Mouse (Mus musculus) heart, postnatal 10 days (tissue): ENCODE measurements around the gene Zfp628. TPM values are rescaled to one million over a fixed set of nuclear protein-coding genes. Genes with fewer than 3 reads are reported as not detected.

Experiments used
- DNase-seq, 2 experiments: peaks; one replicate each; pipeline ENCODE4 v3.0.0; 2021
- intact Hi-C: fragments of 180-260 bp; cut with DNase I; formaldehyde crosslinking; loops from one replicate; pipeline ENCODE4 v1.15.1; 2025
- total RNA-seq, 2 experiments: library from RNA; stranded (reverse); gene quantifications; 2 replicates each; pipeline ENCODE4 v1.2.3; 2021

The Zfp628 gene
- total RNA-seq, 2 experiments from 2014 or later: 11.8 to 13.8 TPM

- intact Hi-C loops: no loop called here
- no peak for DNase-seq
These were observed 19.3 kb downstream of the Zfp628 start for GRCm38 (mm10) chr7:4934160-4934914.

DNA sequence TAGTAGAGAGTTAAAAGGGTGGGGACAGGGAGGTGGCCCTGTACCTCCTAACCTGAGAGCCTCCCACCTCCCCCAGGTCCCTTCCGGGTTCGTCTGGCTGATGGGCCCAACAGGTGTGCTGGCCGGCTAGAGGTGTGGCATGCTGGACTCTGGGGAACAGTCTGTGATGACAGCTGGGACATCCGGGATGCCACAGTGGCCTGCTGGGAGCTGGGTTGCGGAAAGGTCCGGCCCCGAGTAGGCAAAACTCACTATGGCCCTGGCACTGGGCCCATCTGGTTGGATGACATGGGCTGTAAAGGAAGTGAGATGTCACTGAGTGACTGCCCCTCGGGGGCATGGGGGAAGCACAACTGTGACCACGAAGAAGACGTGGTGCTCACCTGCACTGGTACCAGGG is 21.8 kb downstream of the Zfp628 start:
- no peak for DNase-seq
- intact Hi-C loops: no loop called here

DNA sequence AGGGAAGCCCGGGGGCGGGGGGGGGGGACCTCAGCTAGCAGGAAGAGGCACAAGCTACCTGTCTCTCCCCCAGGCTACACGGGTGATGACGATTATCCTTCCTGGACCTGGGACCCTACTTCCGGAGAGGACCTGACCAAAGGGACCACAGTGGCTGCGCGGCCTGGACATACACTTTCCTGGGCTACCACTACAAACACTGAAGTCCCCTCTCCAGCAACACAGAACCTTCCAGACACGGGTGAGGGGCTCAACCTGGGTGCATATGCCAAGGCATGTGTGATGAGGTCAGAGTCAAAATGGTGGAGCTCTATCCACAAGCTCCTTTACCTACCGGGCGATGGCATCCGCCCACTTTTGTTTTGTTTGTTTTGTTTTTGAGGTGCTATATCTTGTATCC is 22.4 kb downstream of the Zfp628 start:
- intact Hi-C loops: no loop called here
- DNase-seq: no peak

- intact Hi-C loops: loop anchor here (2.0 kb wide), 1 partner anchor 72 kb away; no protein-coding TSS in a partner anchor
- peak; percentile 77 to 84 for DNase-seq
These were observed 23.4 kb downstream of the Zfp628 start for GRCm38 (mm10) chr7:4938456-4938855.

GRCm38 (mm10) chr7:4940068-4940479 is 25.1 kb downstream of the Zfp628 start:
- peak; percentile 83 to 92 for DNase-seq

DNA sequence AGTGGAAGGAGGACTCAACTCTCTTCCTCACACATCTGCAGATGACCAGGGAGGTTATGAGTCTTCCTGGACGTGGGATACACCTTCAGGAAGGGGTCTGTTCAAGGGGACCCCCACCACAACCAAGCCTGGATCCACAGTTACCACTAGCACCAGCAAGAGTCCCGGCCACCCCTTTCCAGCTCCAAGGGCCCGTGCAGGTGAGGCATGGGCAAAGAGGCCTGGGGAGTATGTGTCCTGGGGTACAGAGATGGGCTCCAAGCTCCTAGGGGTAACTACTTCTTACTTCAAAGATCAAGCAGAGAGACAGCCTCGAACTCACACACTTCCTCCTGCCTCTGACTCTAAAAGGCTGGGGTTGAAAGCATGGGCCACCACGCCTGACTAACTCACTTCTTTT is 27.7 kb downstream of the Zfp628 start:
- intact Hi-C loops: loop anchor here (1.0 to 5.0 kb wide), 4 partner anchors 21 to 185 kb away; partner anchors contain the start of gene Rasl2-9

More at GRCm38 (mm10) chr7:4940068-4940479, 25.1 kb downstream of the Zfp628 start:
- intact Hi-C loops: loop anchor here (1.0 to 5.0 kb wide), 5 partner anchors 29 to 383 kb away; partner anchors contain the start of gene Rasl2-9

GRCm38 (mm10) chr7:4943223-4943815 is 28.3 kb downstream of the Zfp628 start:
- DNase-seq: peak; percentile 94 to 97
- intact Hi-C loops: loop anchor here (1.0 to 5.0 kb wide), 4 partner anchors 20 to 184 kb away; partner anchors contain the start of gene Rasl2-9

More for the DNA sequence above, 27.7 kb downstream of the Zfp628 start:
- DNase-seq: no peak

DNA sequence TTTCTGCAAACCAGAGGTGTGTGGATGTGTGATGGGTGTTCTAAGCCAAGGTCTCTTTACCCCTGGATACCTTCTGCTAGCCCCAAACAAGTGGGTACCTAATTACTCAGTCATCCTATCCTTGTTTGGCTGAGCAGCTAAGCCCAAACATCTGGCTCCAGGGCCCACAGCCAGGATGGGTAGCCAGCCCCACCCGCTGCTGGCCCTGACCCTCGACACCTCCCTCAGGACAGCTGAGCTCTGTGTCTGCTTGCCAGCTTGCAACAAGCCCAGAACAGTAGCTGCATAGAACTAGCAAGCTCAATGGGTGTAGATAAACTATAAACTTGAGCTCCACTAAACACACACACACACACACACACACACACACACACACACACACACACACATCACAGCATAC is 32.8 kb downstream of the Zfp628 start:
- intact Hi-C loops: no loop called here
- DNase-seq: peak; percentile 72 to 74

DNA sequence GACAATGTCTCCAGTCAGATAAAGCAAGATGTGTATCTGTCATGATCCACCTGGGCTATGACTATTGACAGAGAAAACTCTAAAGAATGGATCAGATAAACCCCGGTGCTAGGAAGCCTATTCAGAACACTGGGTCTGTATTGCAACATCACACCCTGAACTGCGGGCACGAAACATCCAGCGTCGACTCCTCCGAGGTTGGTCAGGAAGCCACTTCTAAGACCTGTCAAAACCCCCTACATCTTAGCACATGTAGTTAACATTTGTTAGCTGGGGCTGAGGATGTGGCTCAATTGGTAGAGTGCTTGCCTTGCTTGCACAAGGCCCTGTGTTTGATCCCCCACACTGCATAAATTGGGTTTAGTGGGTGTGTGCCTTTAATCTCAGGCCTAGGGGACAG is 33.4 kb downstream of the Zfp628 start:
- intact Hi-C loops: no loop called here
- no peak for DNase-seq

- peak; percentile 60 to 67 for DNase-seq
These were observed 35.7 kb downstream of the Zfp628 start for GRCm38 (mm10) chr7:4950561-4951342.

DNA sequence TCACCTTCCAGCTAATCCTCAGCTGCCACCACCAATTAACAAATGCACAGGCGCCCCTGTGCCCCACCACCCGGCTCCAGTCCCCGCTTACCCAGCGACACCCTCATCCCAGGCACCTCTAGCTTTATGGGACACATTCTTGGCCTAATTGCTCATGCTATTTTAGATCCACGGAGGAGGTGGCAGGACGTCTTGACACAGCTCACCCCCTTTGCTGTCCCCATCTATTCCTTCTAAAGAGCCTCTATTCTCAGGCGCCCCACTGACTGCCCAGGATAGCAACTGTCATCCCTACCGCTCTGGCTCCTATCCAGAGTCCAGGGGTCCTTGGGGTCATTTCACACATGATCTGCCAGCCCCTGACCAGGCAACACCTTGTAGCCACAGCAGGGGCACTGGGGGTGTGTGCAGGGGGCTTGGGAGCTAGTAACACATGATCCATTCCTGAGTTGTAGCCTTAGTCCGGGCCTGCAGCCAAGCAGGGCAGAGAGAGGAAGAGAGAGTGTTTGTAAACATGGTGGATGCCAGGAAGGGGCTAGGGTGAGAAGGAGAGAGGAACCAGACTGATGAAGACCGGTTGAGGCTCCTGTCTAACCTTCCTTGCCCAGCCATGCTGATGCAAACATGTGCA is 38.9 kb downstream of the Zfp628 start:
- DNase-seq: peak; percentile 46 to 47
- intact Hi-C loops: no loop called here

More at GRCm38 (mm10) chr7:4950561-4951342, 35.7 kb downstream of the Zfp628 start:
- intact Hi-C loops: no loop called here

DNA sequence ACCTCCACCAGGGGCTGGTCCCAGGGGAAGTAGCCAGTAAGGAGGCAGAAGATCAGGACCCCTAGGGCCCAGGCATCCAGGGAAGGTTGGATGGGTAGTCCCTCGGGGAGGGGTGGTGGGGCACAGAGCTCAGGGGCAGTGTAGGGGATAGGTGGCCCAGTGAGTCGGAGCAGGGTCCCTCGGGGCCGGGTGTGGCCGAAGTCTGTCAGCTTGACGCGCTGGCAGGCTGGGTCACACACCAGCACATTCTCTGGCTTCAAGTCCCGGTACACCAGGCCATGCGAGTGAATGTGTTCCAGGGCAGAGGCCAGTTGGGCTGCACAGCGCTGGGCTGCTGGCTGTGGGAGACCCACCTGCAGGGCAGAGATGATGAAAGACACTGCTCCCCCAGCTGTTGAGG is 42.3 kb downstream of the Zfp628 start:
- intact Hi-C loops: no loop called here
- no peak for DNase-seq

DNA sequence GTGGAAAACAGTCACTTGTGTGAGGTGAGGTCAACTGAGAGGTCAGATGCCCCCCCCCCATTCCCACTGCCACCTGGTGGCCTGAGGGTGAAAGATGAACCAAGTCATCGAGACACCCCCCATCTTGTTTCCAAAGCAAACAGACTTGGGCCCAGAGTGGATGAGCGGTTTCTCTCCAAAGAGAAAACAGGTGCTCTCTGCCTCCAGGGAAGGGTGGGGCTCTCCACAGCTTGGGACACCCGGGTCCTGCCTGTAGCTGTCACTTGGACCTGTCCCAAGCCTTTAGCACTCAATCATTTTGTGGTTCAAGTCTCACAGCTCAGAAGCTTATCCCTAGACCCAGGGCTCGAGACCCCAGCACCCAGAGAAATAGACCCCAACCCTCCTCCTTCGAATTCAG is 48.5 kb downstream of the Zfp628 start:
- DNase-seq: no peak
- intact Hi-C loops: loop anchor here (1.0 kb wide), 1 partner anchor 20 kb away; no protein-coding TSS in a partner anchor

DNA sequence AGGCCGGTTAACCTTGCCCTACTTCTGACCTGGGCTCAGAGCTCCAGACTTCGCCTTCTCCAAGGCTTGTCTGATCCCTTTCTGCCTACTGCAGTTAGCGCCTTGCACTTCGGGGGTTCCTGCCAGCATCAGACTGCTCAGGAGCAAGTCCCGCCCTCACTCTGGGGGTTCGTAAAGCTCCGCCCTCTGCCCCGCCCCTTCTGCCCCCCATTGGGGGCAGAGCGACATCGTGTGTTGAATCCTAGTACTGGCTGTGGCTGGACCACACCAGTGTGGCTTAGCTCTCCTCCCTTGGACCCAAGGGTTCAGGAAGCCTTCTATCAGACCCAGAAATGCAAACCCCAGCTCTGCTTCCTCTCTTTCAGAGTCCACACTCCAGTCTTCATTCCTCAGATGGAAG is 49.3 kb downstream of the Zfp628 start, which contains the start of gene Sbk2:
Gene Sbk2 (minus strand): TSS at position 135 of the 400 bp plus-strand sequence.
- intact Hi-C loops: no loop called here
- peak; percentile 85 to 91 for DNase-seq

GRCm38 (mm10) chr7:4964988-4965387 is 50.0 kb downstream of the Zfp628 start:
- intact Hi-C loops: no loop called here
- DNase-seq: no peak

DNA sequence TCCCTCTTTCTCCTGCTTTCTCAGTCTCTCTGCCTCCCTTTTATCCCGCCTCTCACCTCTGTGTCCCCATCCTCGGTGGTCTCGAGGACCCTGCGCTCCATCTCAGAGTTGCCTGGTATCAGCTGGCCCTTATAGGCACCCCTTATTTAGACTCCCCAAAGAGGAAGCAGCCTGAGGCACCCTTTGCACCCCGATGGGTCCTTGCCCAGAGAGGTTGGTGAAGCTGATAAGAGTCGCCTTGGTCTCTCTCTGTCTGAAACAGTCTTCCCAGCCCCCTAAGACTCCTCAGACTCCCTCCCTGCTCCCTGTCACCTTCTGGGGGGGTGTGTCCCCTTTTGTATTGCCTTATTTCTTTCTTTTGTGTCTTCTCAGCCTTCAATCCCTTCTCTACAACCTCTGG is 56.1 kb downstream of the Zfp628 start, which contains the start of gene Sbk3:
Gene Sbk3 (minus strand): TSS at position 101 of the 400 bp plus-strand sequence.
- intact Hi-C loops: no loop called here

More for the DNA sequence above, 56.1 kb downstream of the Zfp628 start, which contains the start of gene Sbk3:
- no peak for DNase-seq
